Mouse (Mus musculus): ENCODE measurements around the gene Cd68.

GRCm38 (mm10) chr11:69623006-69623405, 42.9 kb downstream of the Cd68 start:
- TF ChIP-seq CTCF (IDR thresholded peaks at IDR 0.05; ENCODE audit: borderline replicate concordance, insufficient read depth, low read depth, low read length) (no peak), POLR2A (IDR thresholded peaks at IDR 0.05; ENCODE audit: borderline replicate concordance, insufficient read depth, low read length) (no peak)

All from cerebellum, adult 2 months (tissue).